Mouse (Mus musculus) spleen, adult 2 months (tissue): ENCODE measurements around the gene Hs6st2.

ENCODE experiments used
- CTCF ChIP-seq: fragments of 200-500 bp; IDR thresholded peaks from 2 replicates; pipeline ENCODE4 v1.5.1; 2011; ENCODE audit warnings: mild to moderate bottlenecking, inconsistent platforms; ENCODE audit not compliant: insufficient read depth, insufficient read length, insufficient replicate concordance; ENCODE audit errors: extremely low read depth
- POLR2A ChIP-seq: fragments of 200-500 bp; IDR thresholded peaks from 2 replicates; pipeline ENCODE4 v1.6.1; 2011; ENCODE audit warnings: low read depth, low read length, inconsistent platforms

- no peak for TF ChIP-seq CTCF
- TF ChIP-seq POLR2A: no peak
Observed at GRCm38 (mm10) chrX:51531136-51531535, 150.5 kb downstream of the Hs6st2 start.
